Mouse (Mus musculus) E14TG2a.4 (cell line): ENCODE measurements around the gene 2010109A12Rik.

Source experiments
- CTCF ChIP-seq: conservative IDR thresholded peaks from 2 replicates; pipeline ENCODE4 v1.5.1; 2014; ENCODE audit warnings: low read length
- NANOG ChIP-seq: IDR thresholded peaks from 2 replicates; pipeline ENCODE4 v1.6.1; 2014; ENCODE audit warnings: borderline replicate concordance, low read length, mixed read lengths
- POU5F1 ChIP-seq: IDR thresholded peaks from 2 replicates; pipeline ENCODE4 v1.6.1; 2014; ENCODE audit warnings: low read length, borderline replicate concordance

DNA sequence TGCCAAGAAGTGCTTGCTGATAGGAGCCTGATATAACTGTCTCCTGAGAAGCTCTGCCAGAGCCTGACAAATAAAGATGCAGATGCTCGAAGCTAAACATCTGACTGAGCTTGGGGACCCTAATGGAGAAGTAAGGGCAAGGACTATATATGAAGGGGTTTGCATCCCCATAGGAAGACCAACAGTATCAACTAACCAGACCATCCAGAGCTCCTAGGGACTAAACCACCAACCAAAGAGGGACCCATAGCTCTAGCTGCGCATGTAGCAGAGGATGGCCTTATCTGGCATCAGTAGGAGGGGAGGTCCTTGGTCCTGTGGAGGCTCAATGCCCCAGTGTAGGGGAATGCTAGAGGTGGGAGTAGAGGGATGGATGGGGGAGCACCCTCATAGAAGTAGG lies 18.2 kb downstream of the 2010109A12Rik start:
- no peak for TF ChIP-seq POU5F1
- no peak for TF ChIP-seq CTCF
- TF ChIP-seq NANOG = no peak
